Mouse (Mus musculus) midbrain, embryonic 11.5 days (tissue): ENCODE measurements around the gene Gtf2h3. TPM values are rescaled to one million over a fixed set of nuclear protein-coding genes. Genes with fewer than 3 reads are reported as not detected.
A peak's percentile ranks its signal among the peaks of the same experiment; 100 is the strongest.
"Not testable (repeated sequence)": the region's sequence is repeated elsewhere in the genome, so short reads cannot be mapped to it uniquely, and the experiment has no call there.

Experiments
- ATAC-seq: fragments of 200-750 bp; cut with Nextera tagmentation; 2 replicates; pipeline ENCODE4 v1.8.0; 2017; ENCODE audit warnings: moderate TSS enrichment, moderate library complexity; ENCODE audit not compliant: low FRiP score
- DNase-seq: peaks from one replicate; pipeline ENCODE4 v3.0.0; 2015; ENCODE audit warnings: low spot score; ENCODE audit errors: missing footprints
- H3K27ac ChIP-seq: fragments of 300-500 bp; sonication (generic); 2 replicates; pipeline ENCODE4 v1.5.1; 2014; ENCODE audit warnings: low read depth, low read length
- H3K27me3 ChIP-seq: fragments of 300-500 bp; sonication (generic); 2 replicates; pipeline ENCODE4 v1.6.1; 2014; ENCODE audit warnings: mild to moderate bottlenecking, low read length, moderate library complexity, mixed read lengths; ENCODE audit not compliant: control insufficient read depth, insufficient read depth
- H3K36me3 ChIP-seq: fragments of 300-500 bp; sonication (generic); 2 replicates; pipeline ENCODE4 v1.6.1; 2014; ENCODE audit warnings: mild to moderate bottlenecking, low read length, moderate library complexity, mixed read lengths; ENCODE audit not compliant: control insufficient read depth, insufficient read depth
- H3K4me1 ChIP-seq: fragments of 300-500 bp; sonication (generic); 2 replicates; pipeline ENCODE4 v1.6.1; 2014; ENCODE audit warnings: low read length; ENCODE audit not compliant: control insufficient read depth, insufficient read depth
- H3K4me2 ChIP-seq: fragments of 300-500 bp; sonication (generic); 2 replicates; pipeline ENCODE4 v1.6.1; 2014; ENCODE audit warnings: mild to moderate bottlenecking, moderate library complexity
- H3K4me3 ChIP-seq: fragments of 300-500 bp; sonication (generic); 2 replicates; pipeline ENCODE4 v1.5.1; 2014; ENCODE audit warnings: low read depth, low read length
- H3K9ac ChIP-seq: fragments of 300-500 bp; sonication (generic); 2 replicates; pipeline ENCODE4 v1.6.1; 2014; ENCODE audit warnings: low read length
- H3K9me3 ChIP-seq: fragments of 300-500 bp; sonication (generic); 2 replicates; pipeline ENCODE4 v1.6.1; 2016; ENCODE audit warnings: low read length; ENCODE audit not compliant: control insufficient read depth
- WGBS: fragments of 180-500 bp; shearing (Covaris S2); extraction: QIAGEN DNeasy Blood & Tissue Kit; methylation state at CpG from one replicate; pipeline ENCODE4 v1.1.7; 2014; 5-methylcytosine and 5-hydroxymethylcytosine counted together
- polyA plus RNA-seq: library from polyadenylated mRNA; unstranded; fragments of >200 nt; fragmentation: Nextera tagmentation; extraction: Ambion mirVana; gene quantifications from 2 replicates; pipeline ENCODE4 v1.2.1, GENCODE M21; 2014

Gtf2h3 gene
- polyA plus RNA-seq, 1 experiment from 2014 or later = 73.0 TPM

DNA sequence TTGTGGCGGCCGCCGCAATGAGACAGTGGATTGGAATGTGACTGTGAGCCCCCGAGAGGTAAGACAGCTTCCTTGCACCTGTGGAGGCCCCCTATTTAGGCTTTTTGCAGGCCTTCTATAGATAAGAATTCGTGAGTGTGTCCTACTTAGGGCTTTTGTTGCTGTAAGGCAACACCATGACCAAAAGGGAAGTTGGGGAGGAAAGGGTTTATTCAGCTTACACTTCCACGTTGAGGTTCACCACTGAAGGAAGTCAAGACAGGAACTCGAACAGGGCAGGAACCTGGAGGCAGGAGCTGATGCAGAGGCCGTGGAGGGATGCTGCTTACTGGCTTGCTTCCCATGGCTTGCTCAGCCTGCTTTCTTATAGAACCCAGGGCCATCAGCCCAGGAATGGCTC lies 20.8 kb downstream of the Gtf2h3 start:
- H3K27ac ChIP-seq, H3K4me3 ChIP-seq, DNase-seq, H3K4me1 ChIP-seq, H3K9ac ChIP-seq, H3K27me3 ChIP-seq, ATAC-seq, H3K9me3 ChIP-seq, H3K36me3 ChIP-seq, H3K4me2 ChIP-seq: not testable (repeated sequence)
- 70% methylated on average over 8 of the region's 8 CpGs for WGBS

DNA sequence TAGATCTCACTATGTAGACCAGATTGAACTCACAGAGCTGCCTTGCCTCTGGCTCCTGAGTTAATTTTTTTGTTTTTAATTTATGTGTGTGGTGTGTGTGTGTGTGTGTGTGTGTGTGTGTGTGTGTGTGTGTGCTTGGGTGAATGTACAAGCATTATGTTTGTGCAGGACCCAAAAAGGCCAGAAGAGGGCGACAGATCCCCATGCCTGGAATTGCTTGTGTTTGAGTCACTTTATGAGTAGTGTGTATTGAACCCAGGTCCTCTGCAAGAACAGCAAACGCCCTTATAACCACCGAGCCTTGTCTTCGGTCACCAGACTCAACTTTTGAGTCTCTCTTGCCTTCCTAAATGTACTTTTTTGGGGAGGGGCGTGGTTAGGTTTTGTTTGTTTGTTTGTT lies 23.4 kb downstream of the Gtf2h3 start:
- Histone ChIP-seq H3K36me3 (no peaks in the 10 kb centered on the region), H3K27me3 (no peaks in the 10 kb centered on the region)

DNA sequence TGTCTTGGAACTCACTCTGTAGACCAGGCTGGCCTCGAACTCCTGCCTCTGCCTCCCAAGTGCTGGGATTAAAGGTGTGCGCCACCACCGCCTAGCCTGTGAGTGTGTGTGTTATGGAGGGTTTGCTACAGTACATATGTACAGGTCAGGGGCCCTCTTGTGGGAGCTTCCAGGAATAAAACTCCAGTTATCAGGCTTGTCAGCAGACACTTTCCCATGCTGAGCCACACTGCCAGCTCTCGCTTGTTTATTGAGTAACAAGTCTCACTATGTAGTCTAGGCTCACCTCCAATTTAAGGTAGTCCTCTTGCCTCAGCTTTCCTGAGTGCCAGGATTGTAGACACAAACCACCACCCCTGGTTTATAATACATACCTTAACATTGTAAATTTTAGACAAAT lies 25.4 kb downstream of the Gtf2h3 start:
- ATAC-seq = no peak
- 94% methylated on average over 4 of the region's 4 CpGs for WGBS
- H3K27ac ChIP-seq = no peak overlapping the region
- no peak overlapping the region for H3K4me3 ChIP-seq
- no peak overlapping the region for H3K9ac ChIP-seq
- no peak for DNase-seq
- H3K4me1 ChIP-seq = peaks cover 3% of the 10 kb centered on the region
- H3K4me2 ChIP-seq = no peak overlapping the region
- no peaks in the 10 kb centered on the region for H3K27me3 ChIP-seq
- H3K36me3 ChIP-seq = no peaks in the 10 kb centered on the region
- H3K9me3 ChIP-seq = no peaks in the 10 kb centered on the region

More for the DNA sequence above, 23.4 kb downstream of the Gtf2h3 start:
- DNase-seq = peak; percentile 95
- H3K9ac ChIP-seq = no peak overlapping the region
- no peak overlapping the region for H3K27ac ChIP-seq
- no peak for ATAC-seq
- no peak overlapping the region for H3K4me2 ChIP-seq
- peaks cover 6% of the 10 kb centered on the region for H3K4me1 ChIP-seq
- WGBS = 80% methylated on average over 5 of the region's 5 CpGs
- H3K4me3 ChIP-seq = no peak overlapping the region
- no peaks in the 10 kb centered on the region for H3K9me3 ChIP-seq

DNA sequence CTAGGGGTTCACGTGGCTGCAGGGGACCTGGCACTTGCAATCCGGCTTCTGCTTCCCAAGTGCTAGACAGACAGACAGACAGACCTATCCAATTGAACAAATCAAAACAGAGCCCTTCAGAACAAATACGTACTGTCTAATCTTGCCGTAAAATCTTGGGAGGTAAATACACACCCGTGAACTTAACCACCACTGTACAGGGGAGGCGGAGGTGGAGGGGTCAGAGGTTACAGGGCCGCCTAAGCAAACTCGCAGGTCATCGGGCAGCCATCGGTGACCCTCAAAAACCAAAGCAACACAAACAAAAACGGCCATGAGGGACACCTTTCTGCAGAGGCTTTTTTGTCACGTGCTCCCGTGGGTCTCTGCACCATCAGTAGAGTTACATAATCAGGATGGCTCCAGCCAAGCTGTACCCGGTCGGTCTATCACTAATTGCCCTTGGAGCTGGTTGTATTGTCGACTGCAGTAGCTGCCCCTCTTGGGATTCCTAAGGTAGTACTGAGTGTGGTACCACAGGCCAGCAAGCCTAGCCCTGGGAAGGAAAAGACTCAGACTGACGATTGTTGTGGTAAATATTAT lies 26.2 kb downstream of the Gtf2h3 start:
- Histone ChIP-seq H3K4me1 (no peaks in the 10 kb centered on the region), H3K4me2 (no peak overlapping the region), H3K27ac (no peak overlapping the region), H3K9ac (no peak overlapping the region), H3K4me3 (no peak overlapping the region), H3K27me3 (no peaks in the 10 kb centered on the region), H3K9me3 (no peaks in the 10 kb centered on the region), H3K36me3 (no peaks in the 10 kb centered on the region)
- ATAC-seq (no peak), DNase-seq (no peak)
- 88% methylated on average over 17 of the region's 17 CpGs for WGBS

DNA sequence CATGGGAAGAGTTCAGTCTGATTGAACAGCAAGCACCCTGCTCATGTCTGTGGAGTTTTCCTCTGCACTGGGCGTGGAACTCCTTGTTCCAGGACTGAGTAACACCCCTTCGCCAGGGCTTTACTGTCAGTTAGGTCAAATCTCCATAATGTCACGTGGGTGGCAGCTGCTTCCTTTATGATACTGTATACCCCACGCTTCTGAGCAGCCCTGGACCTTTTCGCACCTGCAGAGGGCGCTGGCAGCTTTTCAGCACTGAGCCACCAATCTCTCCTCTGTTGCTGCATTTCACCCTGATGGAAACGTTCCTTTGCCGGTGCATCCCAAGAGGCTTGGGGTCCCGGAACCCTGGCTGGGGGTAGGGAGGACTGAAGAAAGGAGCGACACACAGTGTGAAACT lies 32.0 kb downstream of the Gtf2h3 start:
- no peaks in the 10 kb centered on the region for H3K4me1 ChIP-seq
- 77% methylated on average over 10 of the region's 10 CpGs for WGBS
- H3K36me3 ChIP-seq = no peaks in the 10 kb centered on the region; the same call in 1 of the 2 replicates
- no peak overlapping the region for H3K4me2 ChIP-seq
- no peak overlapping the region for H3K27ac ChIP-seq
- ATAC-seq (no peak), DNase-seq (no peak)
- no peak overlapping the region for H3K9ac ChIP-seq
- no peak overlapping the region for H3K4me3 ChIP-seq
- H3K27me3 ChIP-seq = no peaks in the 10 kb centered on the region
- no peaks in the 10 kb centered on the region for H3K9me3 ChIP-seq

DNA sequence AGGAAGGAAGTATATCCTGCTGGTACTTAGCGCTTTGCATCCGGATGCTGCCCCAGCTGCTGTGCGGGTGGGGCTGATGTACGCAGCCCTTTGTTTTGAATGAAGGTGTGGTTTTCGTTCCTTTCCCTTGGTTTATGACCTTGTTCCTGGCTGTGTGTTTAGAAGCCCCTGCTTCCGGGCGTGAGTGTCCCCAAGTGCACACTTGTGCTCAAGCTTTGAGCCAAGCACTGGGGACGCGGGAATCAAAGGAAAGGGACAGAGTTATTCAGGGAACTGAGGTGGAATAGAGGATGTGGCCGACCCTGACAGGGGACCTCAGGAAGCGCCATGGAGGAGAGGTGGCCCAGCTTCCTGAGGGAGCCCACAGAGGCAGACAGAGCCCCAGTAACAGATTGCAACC lies 35.8 kb downstream of the Gtf2h3 start:
- Histone ChIP-seq H3K36me3 (no peaks in the 10 kb centered on the region; the same call in 1 of the 2 replicates), H3K27me3 (no peaks in the 10 kb centered on the region), H3K9ac (no peak overlapping the region), H3K9me3 (no peaks in the 10 kb centered on the region), H3K4me1 (no peaks in the 10 kb centered on the region), H3K4me3 (no peak overlapping the region), H3K4me2 (no peak overlapping the region), H3K27ac (no peak overlapping the region)
- DNase-seq = no peak
- WGBS = 91% methylated on average over 11 of the region's 11 CpGs
- ATAC-seq = no peak

DNA sequence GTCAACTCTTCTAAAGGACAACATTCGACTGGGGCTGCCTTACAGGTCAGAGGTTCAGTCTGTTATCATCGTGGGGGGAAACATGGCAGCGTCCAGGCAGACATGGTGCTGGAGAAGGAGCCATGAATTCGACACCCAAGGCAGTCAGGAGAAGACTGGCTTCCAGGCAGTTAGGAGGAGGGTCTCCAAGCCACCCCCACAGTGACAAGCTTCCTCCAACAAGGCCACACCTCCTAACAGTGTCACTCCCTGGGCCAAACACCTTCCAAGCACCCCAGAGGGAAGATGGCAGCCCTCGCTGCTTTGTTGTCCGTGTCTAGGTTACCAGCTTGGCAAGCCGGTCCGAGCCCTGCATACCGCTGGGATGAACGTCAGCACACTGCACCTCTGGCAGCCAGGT lies 39.8 kb downstream of the Gtf2h3 start:
- H3K36me3 ChIP-seq = no peaks in the 10 kb centered on the region; the same call in 1 of the 2 replicates
- 87% methylated on average over 10 of the region's 10 CpGs for WGBS

DNA sequence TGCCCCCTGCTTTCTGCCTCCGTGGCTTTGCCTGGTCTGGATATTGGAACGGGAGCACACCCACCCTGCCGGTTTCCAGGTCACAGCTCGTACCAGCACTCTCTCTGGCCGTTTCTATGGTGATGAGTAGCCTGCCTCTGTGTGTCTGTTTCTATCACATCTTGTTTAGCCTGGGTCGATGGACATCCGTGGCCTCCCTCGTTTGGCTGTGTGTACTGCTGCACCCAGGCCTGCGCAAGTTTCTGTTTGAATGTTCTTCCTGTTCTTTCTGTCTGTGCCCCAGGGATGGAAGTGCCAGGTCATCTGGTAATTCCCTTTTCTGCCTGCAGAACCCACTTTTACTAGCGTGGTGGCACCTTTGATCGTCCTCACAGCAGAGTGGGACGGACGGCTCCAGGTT lies 42.4 kb downstream of the Gtf2h3 start:
- 71% methylated on average over 13 of the region's 13 CpGs for WGBS
- no peaks in the 10 kb centered on the region; the same call in none of the 2 replicates for H3K36me3 ChIP-seq
- no peaks in the 10 kb centered on the region for H3K27me3 ChIP-seq
- no peaks in the 10 kb centered on the region for H3K4me1 ChIP-seq
- H3K9me3 ChIP-seq = no peaks in the 10 kb centered on the region
- DNase-seq (no peak), ATAC-seq (no peak)
- no peak overlapping the region for H3K4me2 ChIP-seq
- no peak overlapping the region for H3K4me3 ChIP-seq
- no peak overlapping the region for H3K27ac ChIP-seq
- no peak overlapping the region for H3K9ac ChIP-seq

More for the DNA sequence above, 39.8 kb downstream of the Gtf2h3 start:
- no peak for ATAC-seq
- Histone ChIP-seq H3K27me3 (no peaks in the 10 kb centered on the region), H3K27ac (no peak overlapping the region), H3K4me2 (no peak overlapping the region), H3K4me1 (no peaks in the 10 kb centered on the region), H3K9ac (no peak overlapping the region), H3K9me3 (no peaks in the 10 kb centered on the region), H3K4me3 (no peak overlapping the region)
- DNase-seq = no peak

- no peak overlapping the region for H3K4me2 ChIP-seq
- H3K27me3 ChIP-seq = no peaks in the 10 kb centered on the region
- no peaks in the 10 kb centered on the region for H3K9me3 ChIP-seq
- ATAC-seq = no peak
- no peaks in the 10 kb centered on the region; the same call in none of the 2 replicates for H3K36me3 ChIP-seq
- H3K4me3 ChIP-seq = no peak overlapping the region
- no peak overlapping the region for H3K27ac ChIP-seq
- no peak for DNase-seq
- 90% methylated on average over 15 of the region's 15 CpGs for WGBS
- H3K4me1 ChIP-seq = peaks cover under 1% of the 10 kb centered on the region
- no peak overlapping the region for H3K9ac ChIP-seq
Measured at GRCm38 (mm10) chr5:124622890-124623289, 44.0 kb downstream of the Gtf2h3 start.
